Mouse (Mus musculus) common myeloid progenitor, adult 5-6 weeks (primary cell): ENCODE measurements around the gene Thpo. TPM values are rescaled to one million over a fixed set of nuclear protein-coding genes. Genes with fewer than 3 reads are reported as not detected.

Experiments used
- ATAC-seq: replicated peaks from 2 replicates; pipeline ENCODE4 v1.8.0; 2016; ENCODE audit warnings: low read depth, mild to moderate bottlenecking, moderate TSS enrichment, inconsistent platforms; ENCODE audit not compliant: poor library complexity, severe bottlenecking
- total RNA-seq: library from RNA; stranded (forward); fragments of 200-1000, 187-1606 nt; gene quantifications from 2 replicates; pipeline ENCODE4 v1.2.3, GENCODE M21; 2017

The Thpo gene
- total RNA-seq, 1 experiment from 2014 or later = not detected

DNA sequence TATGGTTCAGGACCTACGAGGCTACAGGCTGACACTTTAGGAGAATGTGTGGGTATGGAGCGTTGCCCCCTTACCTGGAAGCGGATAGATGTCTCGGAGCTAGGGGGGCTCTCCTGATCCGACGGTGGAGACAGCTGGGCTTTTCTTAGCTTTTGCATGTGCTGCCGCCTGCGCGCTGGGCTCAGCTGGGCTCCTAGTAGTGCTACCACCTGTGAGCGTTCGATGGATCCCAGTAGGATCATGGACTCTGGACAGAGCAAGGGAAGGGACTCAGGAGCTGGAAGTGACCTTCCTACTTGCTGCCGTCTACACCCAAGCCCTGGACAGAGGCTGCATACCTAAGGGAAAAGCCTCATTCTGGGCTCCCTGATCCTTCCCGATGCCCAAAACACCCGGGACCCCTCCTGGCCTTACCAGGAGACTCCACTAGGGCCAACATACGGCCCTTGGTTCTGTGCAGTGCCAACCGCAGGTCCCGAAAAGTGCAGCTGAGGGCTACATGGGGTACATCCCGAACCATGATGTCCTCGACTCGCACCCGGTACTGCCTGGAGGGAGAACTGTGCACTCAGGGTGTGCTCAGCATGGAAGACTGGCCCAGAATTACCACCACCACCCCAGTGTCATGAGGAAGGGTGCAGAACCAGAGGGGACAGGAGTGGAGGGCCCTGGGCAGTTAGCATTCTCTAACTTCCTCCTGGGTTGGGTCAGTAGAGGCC is 25.9 kb downstream of the Thpo start:
- ATAC-seq = no peak

- no peak for ATAC-seq
Measured at GRCm38 (mm10) chr16:20706407-20707055, 27.8 kb downstream of the Thpo start.

- 0 out of 2 replicates have a peak, but pooled peaks have one; percentile 4 for ATAC-seq
Measured at GRCm38 (mm10) chr16:20705786-20706185, 28.5 kb downstream of the Thpo start.

DNA sequence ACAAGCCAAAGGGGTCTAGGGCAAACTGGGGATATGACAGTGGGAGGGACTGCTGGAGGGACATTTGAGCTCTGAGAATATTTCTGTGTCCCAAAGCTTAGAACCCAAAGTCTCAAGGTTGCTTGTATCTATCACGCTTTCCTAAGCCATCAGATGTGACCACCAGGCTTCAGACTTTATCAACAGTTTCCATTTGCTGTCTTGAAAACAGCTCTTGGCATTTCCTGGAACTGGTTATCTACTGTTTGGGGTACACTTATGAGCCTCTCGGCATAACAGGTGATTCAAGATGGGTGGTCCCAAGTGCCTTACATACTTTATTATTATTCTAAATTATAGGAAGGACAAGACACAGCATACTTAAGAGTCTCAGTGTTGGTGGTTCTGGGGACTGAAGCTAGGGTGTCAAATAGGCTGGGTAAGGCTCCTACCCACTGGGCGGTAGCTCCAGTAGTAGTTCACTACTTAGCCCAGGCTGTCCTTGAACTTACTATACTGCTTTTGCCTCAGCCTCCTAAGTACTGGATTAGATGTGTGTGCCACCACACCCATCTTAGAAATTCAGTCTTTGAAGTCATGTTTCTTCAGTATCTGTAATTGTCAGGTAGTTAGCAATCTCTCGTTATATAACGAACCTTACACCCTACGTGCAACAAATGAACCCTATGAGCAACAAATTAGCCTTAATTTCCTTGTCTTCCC is 30.5 kb downstream of the Thpo start:
- ATAC-seq = no peak

DNA sequence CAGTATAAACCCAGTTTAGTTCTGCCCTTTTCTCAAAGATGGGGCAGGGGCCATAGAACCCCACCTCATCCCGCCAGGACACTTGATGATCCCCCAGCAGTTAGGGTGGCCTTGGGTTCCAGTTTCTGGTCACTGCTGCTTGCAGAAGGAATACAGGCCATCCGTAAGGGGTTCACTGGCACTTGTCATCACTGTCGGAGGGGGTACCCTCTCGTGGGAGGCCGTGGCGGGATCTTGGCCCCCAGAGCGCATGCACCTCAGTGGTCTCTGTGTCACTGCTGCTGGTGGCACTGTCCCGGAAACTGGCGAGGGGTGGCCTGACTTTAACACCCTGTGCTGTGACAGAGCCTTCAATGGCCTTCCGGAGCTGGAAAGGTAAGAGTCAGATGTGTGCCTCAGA is 31.2 kb downstream of the Thpo start:
- no peak for ATAC-seq

- ATAC-seq = peak; percentile 85
Measured at GRCm38 (mm10) chr16:20702522-20702893, 31.8 kb downstream of the Thpo start.

DNA sequence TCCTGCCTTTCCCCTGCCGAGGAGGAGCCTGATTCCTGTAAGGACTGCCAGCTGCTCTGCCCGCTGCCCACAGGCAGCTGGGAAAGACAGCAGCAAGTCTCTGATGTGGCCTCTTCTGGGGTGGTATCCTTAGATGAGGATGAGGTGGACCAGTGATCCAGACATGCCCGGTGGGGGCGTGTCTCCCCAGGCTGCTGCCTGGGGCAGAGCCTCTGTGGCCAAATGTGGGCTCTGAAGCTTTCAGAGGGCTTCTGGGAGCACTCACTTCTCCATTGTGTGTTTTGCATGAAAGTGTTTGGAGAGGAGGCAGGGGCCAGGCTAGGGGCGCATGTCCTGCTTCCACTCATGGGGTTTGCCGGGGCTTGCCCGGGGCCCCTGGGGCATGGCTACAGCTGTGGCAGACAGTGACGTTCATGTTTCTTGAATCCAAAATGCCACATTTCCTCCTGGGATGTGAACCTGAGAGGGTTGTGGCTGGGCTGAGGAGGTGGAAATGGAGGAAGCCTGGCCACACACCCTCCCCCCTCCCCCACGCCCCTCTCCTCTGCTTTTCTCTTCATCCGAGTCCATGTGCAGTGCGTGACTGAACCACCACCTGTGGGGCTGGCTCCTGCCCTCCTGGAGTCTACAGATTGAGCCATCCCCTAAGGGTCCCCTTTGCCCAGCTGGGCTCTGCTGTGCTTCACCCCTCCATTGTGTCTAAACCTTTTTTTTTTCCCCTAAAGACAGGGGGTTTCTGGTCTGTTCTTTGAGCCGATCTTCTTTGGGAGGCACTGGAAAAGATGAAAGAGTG is 32.4 kb downstream of the Thpo start:
- ATAC-seq = 0 out of 2 replicates have a peak, but pooled peaks have one; percentile 13

DNA sequence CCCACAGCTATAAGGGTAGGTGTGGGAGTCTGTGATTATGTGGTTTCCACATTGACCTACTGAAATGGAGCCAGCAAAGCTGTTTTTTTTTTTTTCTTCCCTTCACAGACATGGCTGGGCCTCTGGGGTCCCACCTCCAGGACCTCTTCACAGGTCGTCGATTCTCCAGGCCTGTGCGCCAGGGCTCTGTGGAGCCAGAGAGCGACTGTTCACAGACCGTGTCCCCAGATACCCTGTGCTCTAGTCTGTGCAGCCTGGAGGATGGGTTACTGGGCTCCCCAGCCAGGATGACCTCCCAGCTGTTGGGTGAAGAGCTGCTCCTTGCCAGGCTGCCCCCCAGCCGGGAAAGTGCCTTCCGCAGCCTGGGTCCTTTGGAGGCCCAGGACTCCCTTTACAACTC is 33.0 kb downstream of the Thpo start:
- ATAC-seq = no peak

DNA sequence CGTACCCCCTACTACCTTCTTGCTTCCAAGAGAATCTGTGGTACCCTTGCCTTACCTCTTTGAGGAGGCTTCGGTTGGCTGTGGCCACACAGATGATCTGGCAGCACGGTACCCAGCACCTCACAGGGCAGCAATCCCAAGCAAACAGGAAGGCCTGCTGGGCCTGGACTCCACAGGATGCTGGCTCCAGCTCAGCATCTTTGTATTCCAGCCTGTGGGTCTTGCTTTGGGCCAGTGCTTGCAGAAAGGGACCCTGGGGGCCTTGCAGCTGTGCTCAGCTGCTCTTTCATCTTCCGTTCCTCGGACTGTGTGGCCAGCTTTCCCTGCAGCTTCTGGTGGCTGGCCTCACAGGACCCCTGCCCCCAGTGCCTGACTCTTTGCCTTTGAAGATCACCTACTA is 34.3 kb downstream of the Thpo start:
- ATAC-seq = no peak

DNA sequence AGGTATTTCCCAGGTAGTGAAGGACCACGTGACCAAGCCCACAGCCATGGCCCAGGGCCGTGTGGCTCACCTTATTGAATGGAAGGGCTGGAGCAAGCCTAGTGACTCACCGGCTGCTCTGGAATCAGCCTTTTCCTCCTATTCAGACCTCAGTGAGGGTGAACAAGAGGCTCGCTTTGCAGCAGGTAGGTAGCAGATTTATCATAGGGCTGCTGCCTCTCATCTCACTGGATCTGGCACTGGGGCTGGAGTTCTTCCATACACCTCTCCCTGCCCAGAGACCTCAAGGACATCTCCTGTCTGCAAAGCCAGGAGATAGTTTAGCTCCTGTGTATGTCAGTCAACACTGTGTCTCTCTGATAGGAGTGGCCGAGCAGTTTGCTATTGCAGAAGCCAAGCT is 35.0 kb downstream of the Thpo start:
- ATAC-seq = no peak

DNA sequence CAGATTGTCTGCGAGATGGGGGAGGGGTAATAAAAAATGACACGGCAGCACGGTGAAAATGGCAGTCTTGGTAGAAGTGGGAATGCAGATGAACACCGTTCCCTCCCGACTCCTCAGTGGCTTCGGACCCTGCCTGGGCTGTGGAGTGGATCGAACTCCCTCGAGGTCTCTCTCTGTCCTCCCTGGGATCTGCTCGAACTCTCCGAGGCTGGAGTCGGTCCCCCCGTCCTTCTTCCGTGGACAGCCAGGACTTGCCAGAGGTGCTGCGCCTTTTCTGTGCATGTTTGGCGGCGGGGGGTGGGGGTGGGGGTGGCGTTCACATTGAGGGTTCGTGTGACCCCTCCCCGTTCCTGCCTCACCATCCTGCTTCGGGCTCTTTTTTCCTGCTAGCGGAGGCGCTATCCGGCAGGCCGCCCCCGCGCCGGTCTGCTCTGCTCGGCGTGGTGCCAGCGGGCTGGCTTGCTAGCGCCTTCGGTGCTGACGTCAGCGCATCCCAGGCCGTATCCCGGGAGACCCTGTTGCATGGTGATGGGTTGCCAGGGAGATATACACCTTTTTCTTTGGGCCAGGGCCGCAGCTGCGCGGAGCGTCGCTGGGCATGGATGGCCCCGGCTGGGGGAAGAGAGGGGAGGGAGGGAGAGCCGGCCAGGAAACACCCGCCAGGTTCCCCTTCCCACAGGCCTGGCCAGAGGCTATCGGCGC is 38.5 kb downstream of the Thpo start:
- ATAC-seq = peak; percentile 16; the same call in 1 of the 2 replicates

GRCm38 (mm10) chr16:20694781-20695180 is 39.5 kb downstream of the Thpo start:
- peak; percentile 42 for ATAC-seq

GRCm38 (mm10) chr16:20693111-20693701 is 41.1 kb downstream of the Thpo start, which contains the start of gene Fam131a:
Gene Fam131a (plus strand): TSS chr16:20693241.
- peak; percentile 83 for ATAC-seq

- no peak for ATAC-seq
Measured at GRCm38 (mm10) chr16:20692241-20692965, 41.9 kb downstream of the Thpo start.

DNA sequence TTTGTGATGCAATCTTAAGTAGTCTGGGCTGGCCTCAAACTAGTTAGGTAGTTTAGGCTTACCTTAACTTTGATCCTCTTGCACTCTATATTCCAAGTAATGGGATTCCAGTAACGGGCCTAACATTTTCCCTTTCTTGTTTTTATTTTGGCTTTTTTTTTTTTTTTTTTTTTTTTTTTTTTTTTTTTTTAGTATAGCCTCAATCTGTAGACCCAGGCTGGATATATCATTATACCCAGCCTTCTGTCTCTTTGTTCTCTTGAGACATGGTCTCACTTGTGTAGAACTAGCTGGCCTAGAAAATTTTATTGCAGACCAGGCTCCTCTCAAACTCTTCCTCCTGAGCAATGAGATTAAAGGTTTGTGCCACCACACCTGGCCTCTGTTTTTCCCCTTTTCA is 42.7 kb downstream of the Thpo start:
- no peak for ATAC-seq

- ATAC-seq = no peak
Measured at GRCm38 (mm10) chr16:20690774-20691173, 43.5 kb downstream of the Thpo start.

DNA sequence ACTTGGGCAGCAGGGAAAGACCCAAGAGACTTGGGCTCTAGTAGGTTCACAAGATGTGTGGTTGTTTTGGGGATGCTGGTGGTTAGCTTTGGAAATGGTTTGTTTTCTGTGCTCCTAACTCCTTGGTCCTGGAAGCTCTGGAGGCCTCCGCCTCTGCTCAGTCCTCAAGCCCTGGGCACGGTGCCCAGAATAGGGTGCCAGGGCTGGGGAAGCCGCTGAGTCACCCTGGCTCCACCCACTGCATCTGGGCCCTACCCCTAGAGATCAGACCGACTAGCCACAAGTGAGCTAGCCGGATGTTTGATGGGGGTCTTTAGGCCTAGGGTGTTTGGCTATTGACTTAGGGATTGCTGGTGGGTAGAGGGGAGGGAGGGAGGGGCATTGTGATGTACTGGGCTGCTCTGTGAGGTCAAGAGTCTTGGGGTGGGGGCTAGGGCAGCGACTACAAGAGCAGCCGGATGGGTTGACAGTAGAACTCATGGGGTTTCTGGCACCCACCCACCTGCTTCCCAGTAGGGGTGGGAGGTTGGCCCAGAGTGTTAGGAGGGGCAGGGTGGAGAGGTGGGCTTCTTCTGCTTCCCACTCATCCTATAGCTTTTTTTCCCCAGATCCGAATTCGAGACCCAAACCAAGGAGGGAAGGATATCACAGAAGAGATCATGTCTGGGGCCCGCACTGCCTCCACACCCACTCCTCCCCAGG is 56.2 kb downstream of the Thpo start:
- ATAC-seq = peak; percentile 94

DNA sequence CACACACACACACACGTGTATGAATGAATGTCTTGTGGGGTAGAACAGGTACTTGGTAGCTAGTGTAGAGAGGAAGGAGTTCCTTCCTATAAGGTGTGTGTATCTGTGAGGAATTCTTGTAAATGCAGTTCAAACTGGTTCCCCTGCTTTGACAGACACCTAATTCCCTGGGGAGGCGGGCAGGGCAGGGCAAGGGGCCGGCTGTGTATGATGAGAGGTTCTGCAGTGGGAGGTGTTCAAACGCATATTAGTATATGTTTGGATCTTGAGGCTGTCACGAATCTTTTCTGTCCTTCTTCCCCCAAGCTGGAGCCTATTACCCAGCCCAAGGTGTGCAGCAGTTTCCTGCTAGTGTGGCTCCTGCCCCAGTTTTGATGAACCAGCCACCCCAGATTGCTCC is 56.9 kb downstream of the Thpo start:
- no peak for ATAC-seq
